Mouse (Mus musculus) ovary, adult 18-20 months (tissue): ENCODE results near the gene Gabra6.

ENCODE experiments used
- DNase-seq: peaks from one replicate; pipeline ENCODE4 v3.0.0; 2022; ENCODE audit warnings: low spot score, mixed read lengths

Gene Gabra6

GRCm38 (mm10) chr11:42320882-42321281 is at the start of gene Gabra6:
Gene Gabra6, minus strand, starts transcription at chr11:42321072.
- DNase-seq: no peak

- no peak for DNase-seq
Observed at GRCm38 (mm10) chr11:42365544-42365943, 44.7 kb upstream of the Gabra6 start.

GRCm38 (mm10) chr11:42332121-42332520 is 11.2 kb upstream of the Gabra6 start:
- no peak for DNase-seq

GRCm38 (mm10) chr11:42326262-42326661 is 5.4 kb upstream of the Gabra6 start:
- no peak for DNase-seq

GRCm38 (mm10) chr11:42321560-42321959 is 688 bp upstream of the Gabra6 start:
- no peak for DNase-seq

- DNase-seq: no peak
Observed at GRCm38 (mm10) chr11:42319521-42319920, 1.4 kb downstream of the Gabra6 start.

- no peak for DNase-seq
Observed at GRCm38 (mm10) chr11:42319101-42319500, 1.8 kb downstream of the Gabra6 start.

GRCm38 (mm10) chr11:42317985-42318384 is 2.9 kb downstream of the Gabra6 start:
- DNase-seq: no peak

GRCm38 (mm10) chr11:42314850-42315249 is 6.0 kb downstream of the Gabra6 start:
- DNase-seq: no peak

GRCm38 (mm10) chr11:42310892-42311291 is 10.0 kb downstream of the Gabra6 start:
- no peak for DNase-seq

GRCm38 (mm10) chr11:42309086-42309485 is 11.8 kb downstream of the Gabra6 start:
- DNase-seq: no peak

- DNase-seq: no peak
Observed at GRCm38 (mm10) chr11:42306095-42306494, 14.8 kb downstream of the Gabra6 start.

- no peak for DNase-seq
Observed at GRCm38 (mm10) chr11:42258978-42259377, 61.9 kb downstream of the Gabra6 start.
